Mouse (Mus musculus) embryonic facial prominence, embryonic 15.5 days (tissue): ENCODE data around the gene Cars. TPM values are rescaled to one million over a fixed set of nuclear protein-coding genes. Genes with fewer than 3 reads are reported as not detected.
"Not testable (repeated sequence)": the region's sequence is repeated elsewhere in the genome, so short reads cannot be mapped to it uniquely, and the experiment has no call there.

Experiments used
- ATAC-seq: fragments of 200-750 bp; cut with Nextera tagmentation; 2 replicates; pipeline ENCODE4 v1.8.0; 2017; ENCODE audit warnings: low read depth, moderate TSS enrichment; ENCODE audit not compliant: insufficient number of reproducible peaks, low FRiP score, low TSS enrichment
- H3K27ac ChIP-seq: fragments of 300-500 bp; sonication (generic); replicated peaks from 2 replicates; pipeline ENCODE4 v1.5.1; 2015; ENCODE audit warnings: mild to moderate bottlenecking, inconsistent platforms
- H3K27me3 ChIP-seq: fragments of 300-500 bp; sonication (generic); 2 replicates; pipeline ENCODE4 v1.6.1; 2015; ENCODE audit warnings: inconsistent platforms
- H3K36me3 ChIP-seq: fragments of 300-500 bp; sonication (generic); 2 replicates; pipeline ENCODE4 v1.6.1; 2015; ENCODE audit warnings: mild to moderate bottlenecking, inconsistent platforms
- H3K4me1 ChIP-seq: fragments of 300-500 bp; sonication (generic); 2 replicates; pipeline ENCODE4 v1.6.1; 2015; ENCODE audit warnings: inconsistent platforms
- H3K4me2 ChIP-seq: fragments of 300-500 bp; sonication (generic); replicated peaks from 2 replicates; pipeline ENCODE4 v1.6.1; 2015; ENCODE audit warnings: mild to moderate bottlenecking, inconsistent platforms
- H3K4me3 ChIP-seq: fragments of 300-500 bp; sonication (generic); replicated peaks from 2 replicates; pipeline ENCODE4 v1.5.1; 2015; ENCODE audit warnings: mild to moderate bottlenecking, inconsistent platforms
- H3K9ac ChIP-seq: fragments of 300-500 bp; sonication (generic); 2 replicates; pipeline ENCODE4 v1.6.1; 2015; ENCODE audit warnings: inconsistent platforms
- H3K9me3 ChIP-seq: fragments of 300-500 bp; sonication (generic); replicated peaks from 2 replicates; pipeline ENCODE4 v1.6.1; 2016; ENCODE audit warnings: inconsistent platforms
- WGBS: fragments of 180-500 bp; shearing (Covaris S2); methylation state at CpG from one replicate; pipeline ENCODE4 v1.1.7; 2015; 5-methylcytosine and 5-hydroxymethylcytosine counted together
- polyA plus RNA-seq: library from polyadenylated mRNA; unstranded; fragments of >200 nt; fragmentation: Nextera tagmentation; extraction: Ambion mirVana; gene quantifications from 2 replicates; pipeline ENCODE4 v1.2.1, GENCODE M21; 2015

The Cars gene
- polyA plus RNA-seq, 1 experiment from 2014 or later, result 63.3 TPM

- no peak overlapping the region for H3K4me3 ChIP-seq
- no peak overlapping the region for H3K4me2 ChIP-seq
- no peak overlapping the region for H3K27ac ChIP-seq
- peaks cover 7% of the 10 kb centered on the region; the same call in 1 of the 2 replicates for H3K36me3 ChIP-seq
- 92% methylated on average over 2 of the region's 2 CpGs for WGBS
- no peaks in the 10 kb centered on the region for H3K9me3 ChIP-seq
- no peaks in the 10 kb centered on the region for H3K27me3 ChIP-seq
- no peak overlapping the region for H3K9ac ChIP-seq
- ATAC-seq, result no peak
- peaks cover 33% of the 10 kb centered on the region for H3K4me1 ChIP-seq
These were observed 55.5 kb downstream of the Cars start for GRCm38 (mm10) chr7:143544368-143544767.

GRCm38 (mm10) chr7:143538671-143539070 lies 61.2 kb downstream of the Cars start:
- H3K4me2 ChIP-seq, result no peak overlapping the region
- ATAC-seq, result no peak
- H3K9me3 ChIP-seq, result no peaks in the 10 kb centered on the region
- no peak overlapping the region for H3K27ac ChIP-seq
- H3K4me3 ChIP-seq, result no peak overlapping the region
- H3K36me3 ChIP-seq, result peaks cover 56% of the 10 kb centered on the region
- no peaks in the 10 kb centered on the region for H3K27me3 ChIP-seq
- H3K4me1 ChIP-seq, result peaks cover 10% of the 10 kb centered on the region
- no peak overlapping the region for H3K9ac ChIP-seq
- WGBS, result 44% methylated on average over 1 of the region's 1 CpGs

GRCm38 (mm10) chr7:143538229-143538628 lies 61.7 kb downstream of the Cars start:
- H3K36me3 ChIP-seq, result peaks cover 61% of the 10 kb centered on the region
- not testable (repeated sequence) for H3K9me3 ChIP-seq, H3K9ac ChIP-seq, ATAC-seq, H3K4me1 ChIP-seq, H3K4me3 ChIP-seq, H3K27ac ChIP-seq, H3K4me2 ChIP-seq, H3K27me3 ChIP-seq
- WGBS, result 79% methylated on average over 6 of the region's 6 CpGs

- no peak for ATAC-seq
- no peaks in the 10 kb centered on the region for H3K4me1 ChIP-seq
- no peak overlapping the region for H3K4me2 ChIP-seq
- H3K27ac ChIP-seq, result no peak overlapping the region
- no peaks in the 10 kb centered on the region for H3K9me3 ChIP-seq
- H3K27me3 ChIP-seq, result no peaks in the 10 kb centered on the region
- peaks cover 76% of the 10 kb centered on the region for H3K36me3 ChIP-seq
- H3K4me3 ChIP-seq, result no peak overlapping the region
- no peak overlapping the region for H3K9ac ChIP-seq
- 86% methylated on average over 3 of the region's 3 CpGs for WGBS
These were observed 63.6 kb downstream of the Cars start for GRCm38 (mm10) chr7:143536251-143536650.

GRCm38 (mm10) chr7:143533284-143533683 lies 66.6 kb downstream of the Cars start:
- 84% methylated on average over 2 of the region's 2 CpGs for WGBS
- H3K9me3 ChIP-seq, result no peaks in the 10 kb centered on the region
- peaks cover 94% of the 10 kb centered on the region for H3K36me3 ChIP-seq
- H3K4me1 ChIP-seq, result no peaks in the 10 kb centered on the region
- ATAC-seq, result no peak
- H3K4me2 ChIP-seq, result no peak overlapping the region
- no peak overlapping the region for H3K4me3 ChIP-seq
- no peak overlapping the region for H3K27ac ChIP-seq
- no peak overlapping the region for H3K9ac ChIP-seq
- no peaks in the 10 kb centered on the region for H3K27me3 ChIP-seq

GRCm38 (mm10) chr7:143532410-143532809 lies 67.5 kb downstream of the Cars start:
- Histone ChIP-seq H3K9ac (no peak overlapping the region), H3K4me2 (no peak overlapping the region), H3K27me3 (no peaks in the 10 kb centered on the region), H3K27ac (no peak overlapping the region), H3K36me3 (peaks cover 94% of the 10 kb centered on the region), H3K9me3 (no peaks in the 10 kb centered on the region), H3K4me3 (no peak overlapping the region), H3K4me1 (no peaks in the 10 kb centered on the region)
- no peak for ATAC-seq
- WGBS, result 83% methylated on average over 1 of the region's 1 CpGs

GRCm38 (mm10) chr7:143519333-143519732 lies 80.6 kb downstream of the Cars start:
- WGBS, result 83% methylated on average over 4 of the region's 4 CpGs
- Histone ChIP-seq H3K9me3 (no peaks in the 10 kb centered on the region), H3K27me3 (no peaks in the 10 kb centered on the region), H3K9ac (no peak overlapping the region), H3K4me1 (no peaks in the 10 kb centered on the region), H3K27ac (no peak overlapping the region), H3K4me3 (no peak overlapping the region), H3K4me2 (no peak overlapping the region), H3K36me3 (peaks cover 94% of the 10 kb centered on the region)
- no peak for ATAC-seq

GRCm38 (mm10) chr7:143514416-143514768 lies 85.5 kb downstream of the Cars start:
- Histone ChIP-seq H3K9ac (no peak overlapping the region), H3K27me3 (no peaks in the 10 kb centered on the region), H3K27ac (no peak overlapping the region), H3K9me3 (no peaks in the 10 kb centered on the region), H3K4me1 (no peaks in the 10 kb centered on the region), H3K4me3 (no peak overlapping the region), H3K4me2 (no peak overlapping the region), H3K36me3 (peaks cover 63% of the 10 kb centered on the region)
- ATAC-seq, result no peak
- 90% methylated on average over 4 of the region's 4 CpGs for WGBS

- Histone ChIP-seq H3K9ac (no peak overlapping the region), H3K4me1 (no peaks in the 10 kb centered on the region), H3K4me2 (no peak overlapping the region), H3K4me3 (no peak overlapping the region), H3K36me3 (peaks cover 58% of the 10 kb centered on the region), H3K27ac (no peak overlapping the region), H3K9me3 (no peaks in the 10 kb centered on the region), H3K27me3 (no peaks in the 10 kb centered on the region)
- 88% methylated on average over 10 of the region's 10 CpGs for WGBS
- no peak for ATAC-seq
These were observed 86.0 kb downstream of the Cars start for GRCm38 (mm10) chr7:143513763-143514415.

GRCm38 (mm10) chr7:143511335-143511712 lies 88.6 kb downstream of the Cars start:
- Histone ChIP-seq H3K4me2 (no peak overlapping the region), H3K4me3 (no peak overlapping the region), H3K4me1 (no peaks in the 10 kb centered on the region), H3K9ac (no peak overlapping the region), H3K36me3 (peaks cover 33% of the 10 kb centered on the region), H3K9me3 (no peaks in the 10 kb centered on the region), H3K27ac (no peak overlapping the region), H3K27me3 (no peaks in the 10 kb centered on the region)
- no peak for ATAC-seq

- no peaks in the 10 kb centered on the region for H3K9me3 ChIP-seq
- 89% methylated on average over 3 of the region's 3 CpGs for WGBS
- H3K27ac ChIP-seq, result no peak overlapping the region
- no peak overlapping the region for H3K9ac ChIP-seq
- H3K36me3 ChIP-seq, result peaks cover 28% of the 10 kb centered on the region
- H3K4me1 ChIP-seq, result no peaks in the 10 kb centered on the region
- no peak overlapping the region for H3K4me3 ChIP-seq
- H3K27me3 ChIP-seq, result no peaks in the 10 kb centered on the region
- ATAC-seq, result no peak
- no peak overlapping the region for H3K4me2 ChIP-seq
These were observed 89.1 kb downstream of the Cars start for GRCm38 (mm10) chr7:143510593-143511334.

- Histone ChIP-seq H3K4me3 (no peak overlapping the region), H3K9me3 (no peaks in the 10 kb centered on the region), H3K27ac (no peak overlapping the region), H3K9ac (no peak overlapping the region), H3K4me1 (no peaks in the 10 kb centered on the region), H3K4me2 (no peak overlapping the region), H3K27me3 (no peaks in the 10 kb centered on the region), H3K36me3 (peaks cover 16% of the 10 kb centered on the region)
- no peak for ATAC-seq
- WGBS, result 80% methylated on average over 1 of the region's 1 CpGs
These were observed 90.3 kb downstream of the Cars start for GRCm38 (mm10) chr7:143509566-143509965.
